Comparison of ENCODE assay signal across 8 mouse cellular contexts in genomic region chr1:189661856-189662255, GRCm38 (mm10). TPM values are rescaled to one million over a fixed set of nuclear protein-coding genes. Genes with fewer than 3 reads are reported as not detected.
A peak's percentile ranks its signal among the peaks of the same experiment; 100 is the strongest.
DNase-seq lines count a peak whose midpoint lies in the region; ATAC-seq lines count a peak whose summit lies in the region.

No protein-coding gene starts in this region.

- no peak for ATAC-seq in erythroblast, adult 5-6 weeks (replicated peaks; ENCODE audit: low FRiP score, poor library complexity, severe bottlenecking)

- intact Hi-C loops in heart, postnatal 25 days (cut with DNase I): no loop called here

- DNase-seq in heart, adult 18-20 months: peak; percentile 20 to 65
- no peak for DNase-seq in heart, postnatal 25 days (ENCODE audit: low spot score)
- peak; percentile 32 for DNase-seq in right cerebral cortex, adult 18-20 months
- DNase-seq in right cerebral cortex, postnatal 36 days (ENCODE audit: low spot score in 2 of 2): no peak
- peak; percentile 63 for DNase-seq in adipocyte (ENCODE audit: low spot score)
- DNase-seq in heart, postnatal 4 days: peak; percentile 47
- DNase-seq in natural killer cell, adult 2 months (ENCODE audit: low spot score in 2 of 2): peak; percentile 13 to 24

RNA-seq across cellular contexts. Expression of gene Cenpf, which starts 26.0 kb away (rescaled TPM):
- 1 to 10 TPM; 5.5 to 5.9 TPM for total RNA-seq in heart, adult 18-20 months (2021)
- total RNA-seq in heart, postnatal 25 days (2021): 1 to 10 TPM; 2.5 to 5.2 TPM
- total RNA-seq in heart, postnatal 4 days (2021): 10 to 100 TPM; 49.5 to 65.6 TPM
- total RNA-seq in erythroblast, adult 5-6 weeks (2015; ENCODE audit: low replicate concordance): 55.6 and 67.6 TPM in 2 replicates
- total RNA-seq in erythroblast, adult 5-6 weeks (2017; ENCODE audit: low replicate concordance): 108 and 119 TPM in 2 replicates

Comparison
In these comparisons a context has a peak if more than half of its experiments do, and no peak if none do; other contexts are left out.
1. DNase-seq: peak in heart, adult 18-20 months (2 of 2), right cerebral cortex, adult 18-20 months (single experiment), adipocyte (single experiment), heart, postnatal 4 days (single experiment) and natural killer cell, adult 2 months (2 of 2); none in heart, postnatal 25 days (single experiment) and right cerebral cortex, postnatal 36 days (0 of 2).
2. RNA of gene Cenpf, which starts 26.0 kb away (total RNA-seq): 55.6 to 119 TPM in erythroblast, adult 5-6 weeks and 49.5 to 65.6 TPM in heart, postnatal 4 days; 5.5 to 5.9 TPM in heart, adult 18-20 months and 2.5 to 5.2 TPM in heart, postnatal 25 days; every median in the first group is over 4 times any median in the second.